Mouse (Mus musculus) frontal cortex, postnatal 25 days (tissue): ENCODE results near the gene Sppl2b.

Experiments used
- DNase-seq, 2 experiments: peaks; one replicate each; pipeline ENCODE4 v3.0.0; 2022; ENCODE audit warnings: low spot score in 2 of 2

Gene Sppl2b

GRCm38 (mm10) chr10:80897861-80898510 lies 42.9 kb downstream of the Sppl2b start:
- peak; percentile 29 to 49 for DNase-seq

GRCm38 (mm10) chr10:80899074-80899473 lies 44.0 kb downstream of the Sppl2b start:
- DNase-seq = no peak

- DNase-seq = no peak
Measured at GRCm38 (mm10) chr10:80899591-80900317, 44.7 kb downstream of the Sppl2b start.

DNA sequence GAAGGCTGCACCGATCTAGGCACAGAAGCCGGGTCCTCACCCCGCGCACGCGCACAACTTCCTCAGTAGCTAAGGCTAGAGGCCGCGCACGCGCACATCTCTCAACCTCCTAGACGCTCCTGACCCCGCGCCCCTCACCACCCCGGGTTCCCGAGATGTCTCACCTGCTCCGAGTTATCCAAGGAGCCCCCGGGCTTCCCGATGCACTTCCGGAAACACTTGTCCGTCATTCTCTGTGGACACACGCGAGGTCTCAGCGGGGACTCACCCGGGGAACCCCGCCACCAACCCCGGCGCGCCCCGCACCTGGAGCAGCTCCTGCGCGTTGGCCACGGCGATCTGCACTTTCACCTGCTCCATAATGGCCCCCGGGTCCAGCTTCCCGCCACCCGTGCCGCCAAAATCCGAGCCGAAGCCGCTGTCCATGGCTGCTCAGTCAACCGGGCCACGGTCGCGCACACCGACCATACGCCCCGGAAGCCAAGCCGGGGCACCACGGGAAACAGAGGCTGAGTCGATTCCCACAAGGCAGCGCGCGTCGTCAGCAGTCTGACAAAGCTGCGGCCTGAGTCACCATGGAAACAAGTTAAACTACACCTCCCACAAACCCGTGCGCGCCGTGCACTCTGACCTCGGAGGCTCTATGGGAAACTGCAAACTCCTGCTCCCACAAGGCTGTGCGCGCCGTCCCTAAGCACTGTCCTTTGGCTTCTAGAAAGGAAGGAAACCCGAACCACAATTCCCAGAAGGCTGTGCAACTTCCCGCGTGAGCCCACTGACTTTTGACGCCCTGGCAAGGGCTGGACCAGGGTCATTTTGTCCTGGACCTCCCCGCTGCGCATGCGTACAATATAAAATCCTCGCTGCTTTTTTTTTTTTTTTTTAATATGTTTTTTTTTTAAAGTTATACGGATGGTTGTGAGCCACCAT lies 45.5 kb downstream of the Sppl2b start, which contains the start of gene Timm13:
Gene Timm13 (minus strand): TSS at position 652 of the 930 bp plus-strand sequence.
- peak; percentile 96 to 97 for DNase-seq

DNA sequence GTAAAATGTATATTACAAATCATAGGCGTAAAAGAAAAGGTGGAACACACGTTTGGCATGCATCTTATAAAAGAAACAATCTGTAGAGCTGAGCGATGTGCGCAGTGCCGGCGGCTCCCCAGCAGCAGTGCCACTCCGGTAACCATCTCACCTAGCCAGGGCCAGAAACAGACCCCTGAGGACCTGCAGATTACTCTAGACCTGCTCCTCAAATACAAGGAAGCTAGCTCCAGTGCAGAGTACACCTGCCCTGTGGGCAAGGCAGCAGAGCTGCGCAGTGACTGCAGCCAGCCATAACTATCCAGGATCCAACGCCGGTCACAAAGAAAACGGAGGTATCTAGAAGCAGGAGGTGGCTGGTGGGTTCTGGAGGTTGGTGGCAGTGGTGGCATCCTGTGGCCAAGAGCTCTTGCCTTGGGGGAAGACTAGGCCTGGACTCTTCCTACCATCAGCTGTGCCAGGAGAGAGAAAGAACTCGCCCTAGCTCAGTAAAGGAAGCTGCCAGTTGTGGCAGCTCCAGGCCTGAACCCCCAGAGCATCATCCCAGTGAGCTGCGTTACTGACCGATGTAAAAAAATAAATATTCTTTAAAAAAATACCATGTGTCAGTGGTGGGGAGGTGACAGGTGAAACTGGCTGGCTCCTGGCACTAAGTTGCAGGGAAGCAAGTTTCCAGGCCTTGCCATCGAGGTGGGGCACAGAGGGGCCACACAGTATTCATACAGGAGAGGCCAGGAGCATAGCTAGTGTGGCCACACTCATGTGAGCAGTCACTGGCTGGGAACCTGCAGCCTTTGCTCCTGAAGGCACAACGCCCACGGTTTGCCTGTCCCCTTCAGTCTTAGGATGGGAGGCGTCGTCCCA lies 46.6 kb downstream of the Sppl2b start:
- no peak for DNase-seq

DNA sequence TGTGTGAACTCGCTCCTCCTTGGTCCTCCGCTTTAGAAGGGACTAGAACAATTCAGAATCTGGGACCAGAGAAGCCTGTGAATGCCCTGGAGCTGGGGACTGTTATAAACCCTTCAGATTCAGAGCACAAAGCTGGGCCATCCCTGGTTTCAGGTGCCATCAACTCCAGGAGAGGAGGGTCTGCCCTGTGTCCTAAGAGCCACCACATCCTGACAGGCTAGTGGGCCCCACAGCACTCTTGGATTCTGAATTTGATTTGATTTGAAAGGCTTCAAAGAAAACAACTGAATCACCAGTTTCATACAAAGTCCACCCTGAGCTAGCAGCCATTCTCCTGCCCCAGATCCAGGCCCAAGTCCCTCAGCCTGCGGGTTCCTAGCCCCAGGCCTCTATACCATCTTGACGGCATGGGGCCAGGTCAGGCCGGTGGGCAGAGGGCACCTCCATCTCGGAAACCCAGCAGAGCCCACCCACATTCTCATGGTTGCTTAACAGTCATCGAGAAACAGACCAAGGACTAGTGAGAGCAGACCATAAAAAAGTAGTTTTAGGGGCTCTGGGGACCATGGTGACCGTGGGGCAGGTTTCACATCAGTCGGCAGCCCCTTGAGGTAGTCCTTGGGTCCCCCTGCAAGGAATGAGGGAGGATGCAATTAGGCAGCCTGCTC lies 47.3 kb downstream of the Sppl2b start:
- DNase-seq = no peak

DNA sequence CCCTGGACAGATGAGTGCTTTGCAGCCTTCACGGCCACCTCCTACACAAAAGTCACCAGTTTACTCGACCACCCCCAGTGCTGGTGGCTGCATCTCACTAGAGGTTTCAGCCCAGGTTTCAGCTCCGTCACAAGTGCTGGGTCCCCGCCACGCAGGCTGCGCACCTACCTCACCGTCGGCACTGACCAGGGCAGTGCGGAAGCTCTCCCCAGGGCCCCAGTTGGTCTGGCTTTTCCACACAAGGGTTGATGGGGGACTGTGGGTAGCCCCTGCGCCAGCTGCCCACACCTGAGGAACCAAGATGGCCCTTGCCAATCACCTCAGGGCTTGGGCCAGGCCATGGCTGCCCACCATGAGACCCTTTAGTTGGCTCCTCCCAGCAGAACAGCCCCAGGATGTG lies 48.2 kb downstream of the Sppl2b start:
- DNase-seq = no peak

DNA sequence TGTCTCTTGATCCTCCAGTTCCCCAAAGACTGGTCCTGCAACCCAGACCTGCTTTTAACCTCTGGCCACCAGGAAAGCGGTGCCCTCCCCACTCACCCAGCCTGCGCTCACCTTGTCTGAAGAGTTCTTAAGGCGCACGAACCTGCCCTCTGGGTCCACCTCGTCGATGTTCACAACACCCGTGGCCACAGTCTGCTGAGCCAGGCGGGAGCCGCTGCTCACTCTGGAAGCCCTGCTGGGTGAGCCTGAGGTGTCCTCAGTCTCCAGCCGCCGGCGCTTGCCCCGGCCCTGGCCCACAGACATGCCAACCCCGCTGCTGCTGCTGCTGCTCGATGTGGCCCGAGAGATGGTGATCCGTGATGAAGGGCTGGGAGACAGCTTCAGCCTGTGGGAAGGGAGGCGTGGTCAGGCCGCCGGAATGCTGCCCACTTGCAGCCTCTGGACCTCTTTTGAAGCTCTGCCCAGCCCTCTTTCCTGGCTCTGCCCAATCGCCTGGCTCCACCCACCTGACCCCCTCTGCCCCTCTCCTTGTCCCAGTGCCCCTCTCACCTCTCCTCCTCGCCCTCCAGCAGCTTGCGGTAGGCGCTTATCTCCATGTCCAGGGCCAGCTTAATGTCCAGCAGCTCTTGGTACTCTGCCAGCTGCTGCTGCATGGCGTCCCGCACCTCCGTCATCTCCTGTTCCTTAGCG lies 49.1 kb downstream of the Sppl2b start:
- DNase-seq = no peak

- DNase-seq = no peak
Measured at GRCm38 (mm10) chr10:80904709-80905108, 49.6 kb downstream of the Sppl2b start.

GRCm38 (mm10) chr10:80909375-80910162 lies 54.5 kb downstream of the Sppl2b start:
- DNase-seq = no peak

GRCm38 (mm10) chr10:80911354-80911753 lies 56.3 kb downstream of the Sppl2b start:
- DNase-seq = no peak

DNA sequence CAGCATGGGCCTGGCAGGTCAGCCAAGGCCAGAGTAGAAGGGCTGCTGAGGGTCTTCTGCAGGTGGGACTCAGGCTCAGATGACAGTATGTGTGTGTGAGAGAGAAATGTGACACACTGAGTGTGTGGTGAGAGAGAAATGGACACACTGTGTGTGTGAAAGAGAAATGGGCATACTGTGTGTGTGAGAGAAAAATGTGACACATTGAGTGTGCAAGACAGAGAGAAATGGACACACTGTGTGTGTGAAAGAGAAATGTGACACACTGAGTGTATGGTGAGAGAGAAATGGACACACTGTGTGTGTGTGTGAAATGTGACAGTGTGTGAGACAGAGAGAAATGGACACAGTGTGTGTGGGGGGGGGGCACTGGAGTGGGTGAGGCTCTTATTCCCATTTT lies 56.8 kb downstream of the Sppl2b start:
- no peak for DNase-seq

GRCm38 (mm10) chr10:80913364-80914011 lies 58.4 kb downstream of the Sppl2b start:
- DNase-seq = no peak

GRCm38 (mm10) chr10:80914253-80914656 lies 59.2 kb downstream of the Sppl2b start:
- no peak for DNase-seq

DNA sequence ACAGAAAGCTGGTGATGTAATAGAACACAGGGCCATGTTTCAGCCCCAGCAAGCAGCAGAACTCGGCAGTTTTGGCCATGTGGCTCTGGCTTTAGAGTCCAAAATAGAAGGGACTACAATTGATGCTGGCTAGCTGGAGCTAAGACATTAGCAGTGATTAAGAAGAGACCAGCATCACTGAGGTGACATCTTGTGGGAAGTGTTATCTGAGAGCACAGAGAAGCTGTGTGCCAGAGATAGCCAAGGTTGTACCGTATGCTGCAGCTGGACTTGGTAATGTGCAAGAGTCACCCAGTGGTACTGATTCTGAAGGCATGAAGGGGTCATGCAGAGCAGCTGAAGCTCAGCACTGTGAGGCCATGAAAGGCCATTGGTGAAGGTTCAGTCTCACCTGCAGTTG lies 60.2 kb downstream of the Sppl2b start:
- DNase-seq = no peak

- no peak for DNase-seq
Measured at GRCm38 (mm10) chr10:80915736-80916135, 60.7 kb downstream of the Sppl2b start.

GRCm38 (mm10) chr10:80917336-80917778 lies 62.3 kb downstream of the Sppl2b start:
- DNase-seq = no peak

DNA sequence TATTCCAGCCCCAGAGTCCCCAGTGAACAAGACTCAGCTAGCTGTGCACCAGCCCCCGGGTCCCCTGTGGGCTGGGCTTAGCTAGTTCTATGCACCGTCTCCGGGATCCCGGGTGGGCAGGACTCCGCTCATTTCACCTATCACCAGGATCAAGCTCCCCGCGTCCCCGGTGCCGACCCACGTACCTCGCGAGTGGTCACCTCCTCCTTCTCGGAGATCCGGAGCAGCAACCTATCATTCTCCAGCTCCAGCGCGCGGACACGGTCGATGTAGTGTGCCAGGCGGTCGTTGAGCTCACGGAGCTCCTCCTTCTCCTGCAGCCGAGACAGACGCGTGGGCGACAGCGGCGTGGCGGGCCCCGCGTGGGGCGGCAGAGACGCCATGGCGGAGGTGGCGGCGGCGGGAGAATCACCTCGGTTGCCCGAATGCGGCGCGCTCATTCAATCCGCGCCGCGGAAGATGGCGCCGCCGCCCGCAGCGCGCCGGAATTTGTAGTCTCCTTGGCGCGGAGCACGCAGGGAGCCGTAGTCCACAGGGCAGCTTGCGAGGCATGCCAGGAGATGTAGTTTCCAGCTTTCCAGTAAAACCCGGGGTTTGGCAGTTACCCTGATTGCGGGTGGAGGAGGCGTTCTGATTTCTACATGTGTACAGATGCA lies 62.8 kb downstream of the Sppl2b start, which contains the start of gene Lmnb2:
Gene Lmnb2 (minus strand): TSS at position 467 of the 656 bp plus-strand sequence.
- DNase-seq = peak; percentile 65 to 67
